Mouse (Mus musculus): ENCODE measurements at regions not wholly inside any gene's neighbourhood (a gene's known extent, or its start where the extent isn't known, plus 50 kb on each side); places are given as distances from the start of the nearest gene placed in this dataset.

DNA sequence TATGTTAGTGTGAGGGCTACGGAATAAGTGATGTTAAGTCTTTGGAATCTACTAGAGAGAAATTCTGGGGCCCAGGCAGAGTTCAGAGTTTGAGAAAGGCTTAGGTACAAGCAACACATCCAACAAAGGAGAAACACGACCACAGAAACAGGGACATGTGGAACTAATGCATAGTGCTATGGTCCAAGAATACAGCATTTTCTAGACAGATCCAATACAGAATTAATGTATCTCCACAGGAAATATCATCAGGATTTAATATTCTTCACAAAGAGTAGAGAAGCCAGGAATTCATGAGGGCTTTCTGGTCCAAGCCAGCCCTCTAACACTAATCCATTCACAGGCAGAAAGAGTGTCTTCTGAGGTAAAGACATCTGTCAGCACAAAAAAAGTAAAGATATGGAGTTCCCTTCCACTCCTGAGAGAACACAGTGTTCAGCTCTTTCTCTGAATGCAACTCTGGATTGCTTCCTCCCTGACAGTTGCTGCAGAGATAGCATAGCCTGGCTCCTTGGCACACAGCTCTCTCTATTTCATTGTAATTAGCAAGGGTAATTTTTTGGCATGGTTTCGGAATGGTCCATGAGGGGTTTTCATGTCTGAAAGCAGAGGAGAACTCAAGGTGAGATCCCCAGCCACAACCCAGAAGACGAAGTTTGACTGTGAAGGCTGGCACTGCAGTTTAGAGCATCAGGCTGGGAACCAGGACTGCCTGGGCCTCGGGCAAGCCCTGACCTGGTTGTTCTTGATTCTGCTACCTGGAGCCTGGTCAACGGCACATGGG, 161.1 kb upstream of the Mki67 start:
- ATAC-seq (replicated peaks; ENCODE audit: low FRiP score, poor library complexity, severe bottlenecking) = no peak

- ATAC-seq (replicated peaks; ENCODE audit: low FRiP score, poor library complexity, severe bottlenecking) = no peak
These were observed 162.6 kb upstream of the Mki67 start for GRCm38 (mm10) chr7:135878750-135879149.

GRCm38 (mm10) chr7:135880446-135880845, 164.3 kb upstream of the Mki67 start:
- no peak for ATAC-seq (replicated peaks; ENCODE audit: low FRiP score, poor library complexity, severe bottlenecking)

DNA sequence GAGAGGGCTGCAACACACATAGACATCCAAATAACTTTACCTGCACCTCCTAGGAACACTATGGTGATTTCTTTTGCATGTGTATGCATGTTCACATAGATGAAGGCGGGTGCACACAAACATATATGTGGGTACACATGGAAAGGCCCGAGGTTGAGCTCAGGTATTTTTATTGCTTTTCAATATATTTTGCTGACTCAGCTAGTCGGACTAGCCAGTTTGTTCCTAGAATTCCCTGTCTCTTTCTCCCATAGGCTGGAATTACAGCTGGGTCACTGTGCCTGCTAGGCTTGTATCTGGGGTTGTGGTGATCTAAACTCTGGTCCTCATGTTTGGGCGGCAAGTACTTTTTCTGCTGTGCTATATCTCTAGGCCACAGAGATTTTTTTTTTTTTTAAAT, 166.1 kb upstream of the Mki67 start:
- ATAC-seq (replicated peaks; ENCODE audit: low FRiP score, poor library complexity, severe bottlenecking) = no peak

DNA sequence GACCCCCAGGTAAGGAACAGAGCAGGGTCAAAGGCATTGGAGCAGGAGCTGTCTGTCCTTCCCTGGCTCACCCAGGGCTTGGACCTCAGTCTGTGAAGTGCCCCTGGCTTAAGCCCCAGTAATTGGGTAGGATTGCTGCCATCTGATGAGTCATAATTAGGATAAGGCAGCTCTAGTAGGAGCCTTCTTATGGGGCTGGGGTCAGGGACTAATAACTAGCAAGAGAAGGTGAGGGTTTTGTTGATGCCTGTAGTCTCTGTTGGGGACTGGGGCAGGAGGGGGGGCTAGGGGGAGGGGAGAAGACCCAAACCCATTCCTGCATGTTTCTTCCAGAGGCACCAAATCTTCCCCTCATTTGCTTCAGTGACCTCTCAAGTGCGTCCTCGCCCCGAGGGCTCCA, 172.4 kb upstream of the Mki67 start:
- ATAC-seq (replicated peaks; ENCODE audit: low FRiP score, poor library complexity, severe bottlenecking) = no peak

DNA sequence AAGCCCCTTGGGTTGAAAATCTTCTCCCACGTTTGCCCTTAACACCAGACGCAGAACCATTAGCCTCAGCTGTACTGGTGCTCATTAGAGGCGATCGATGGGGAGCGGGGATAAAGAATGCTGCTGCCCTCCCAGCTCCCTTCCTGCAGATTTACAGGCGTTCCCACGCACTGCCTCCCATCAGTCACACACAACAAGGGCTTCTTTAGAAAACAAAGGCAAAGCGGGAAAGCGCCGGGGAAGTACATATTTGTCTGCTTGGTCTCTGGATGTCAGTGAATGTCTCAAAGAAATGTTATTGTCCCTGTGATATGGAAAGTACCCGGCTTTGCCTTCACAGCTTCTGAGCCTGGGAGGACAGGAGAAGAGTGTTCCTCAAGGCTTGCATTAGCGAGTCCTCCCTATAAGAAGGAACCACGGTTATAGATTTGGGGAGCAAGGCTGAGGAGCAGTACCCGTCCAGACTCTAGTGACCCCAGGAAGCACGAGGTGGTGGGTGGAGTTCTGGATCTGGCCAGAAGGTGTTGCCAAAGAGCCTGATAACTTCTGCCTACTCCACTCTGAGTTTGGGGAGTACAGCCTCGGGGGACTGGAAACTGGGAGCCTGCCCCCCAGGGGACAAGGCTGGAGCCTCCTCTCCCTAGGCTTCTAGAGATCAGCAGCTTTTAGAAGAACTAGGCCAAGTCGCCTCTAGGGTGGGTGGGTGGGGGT, 173.0 kb upstream of the Mki67 start:
- ATAC-seq (replicated peaks; ENCODE audit: low FRiP score, poor library complexity, severe bottlenecking) = no peak

GRCm38 (mm10) chr7:135898876-135899275, 182.7 kb upstream of the Mki67 start:
- ATAC-seq (replicated peaks; ENCODE audit: low FRiP score, poor library complexity, severe bottlenecking) = no peak

GRCm38 (mm10) chr7:135899765-135900164, 183.6 kb upstream of the Mki67 start:
- ATAC-seq (replicated peaks; ENCODE audit: low FRiP score, poor library complexity, severe bottlenecking) = no peak

GRCm38 (mm10) chr7:135900861-135901321, 184.7 kb upstream of the Mki67 start:
- ATAC-seq (replicated peaks; ENCODE audit: low FRiP score, poor library complexity, severe bottlenecking) = no peak

DNA sequence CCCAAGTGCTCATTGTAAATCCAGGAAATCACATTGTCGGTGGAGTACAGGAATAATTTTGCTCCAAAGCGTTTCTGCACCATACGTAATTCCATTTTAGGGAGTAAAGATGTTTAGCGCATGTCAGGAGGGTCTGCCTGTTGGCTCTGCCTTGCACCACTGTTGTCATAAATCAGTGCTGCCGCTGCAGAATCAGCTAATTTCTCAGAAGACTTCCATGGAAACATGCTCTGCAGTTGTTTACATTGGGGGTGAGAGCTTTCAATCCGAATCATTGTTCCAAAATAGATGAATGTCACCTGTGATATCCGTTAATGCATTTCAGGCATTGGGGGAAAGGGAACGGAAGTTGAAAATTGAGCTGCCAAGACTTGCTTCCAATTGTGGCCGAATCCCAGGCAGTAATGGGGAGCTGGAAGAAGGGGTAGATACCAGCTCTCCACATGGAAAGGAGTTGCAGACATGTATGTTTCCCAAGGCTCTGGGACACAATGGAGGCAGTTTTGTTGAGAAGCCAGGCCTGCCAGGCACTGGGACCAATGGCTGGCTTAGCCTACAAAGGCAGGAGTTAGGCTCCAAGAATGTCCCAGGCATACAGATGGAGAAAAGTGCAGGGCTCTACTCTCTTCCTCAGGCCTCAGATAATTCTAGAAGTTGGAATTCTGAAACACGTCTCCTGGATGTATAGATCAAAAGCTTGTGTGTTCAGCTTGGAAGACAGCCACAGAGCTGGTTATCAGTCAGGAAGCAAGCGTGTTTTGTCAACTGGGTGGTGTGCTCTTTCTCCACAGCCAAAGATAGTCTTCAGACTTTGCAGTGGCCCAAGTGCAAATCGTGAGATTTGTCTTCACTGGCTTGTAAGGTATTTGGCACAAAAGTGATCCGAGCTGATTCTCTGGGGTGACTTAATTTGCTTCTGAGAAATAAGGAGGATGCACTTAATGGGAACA, 186.2 kb upstream of the Mki67 start:
- no peak for ATAC-seq (replicated peaks; ENCODE audit: low FRiP score, poor library complexity, severe bottlenecking)

DNA sequence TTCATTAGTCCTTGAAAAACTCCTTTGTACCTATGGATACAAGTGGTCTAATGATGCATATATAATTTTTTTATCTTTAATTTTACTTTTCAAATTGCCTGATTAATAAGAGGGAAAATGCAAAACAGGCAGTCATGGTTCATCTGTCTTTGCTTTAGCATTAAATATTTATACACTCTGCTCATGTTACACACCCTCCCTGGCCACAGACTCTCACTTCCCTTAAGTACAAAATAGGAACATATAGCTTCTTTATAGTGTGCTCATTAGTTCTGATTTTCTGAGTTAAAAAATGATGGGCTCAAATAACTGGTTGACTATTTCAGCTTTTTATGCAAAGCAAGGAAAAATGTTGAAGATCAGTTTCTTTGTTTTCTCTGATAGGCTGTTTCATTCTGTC, 195.2 kb upstream of the Mki67 start:
- ATAC-seq (replicated peaks; ENCODE audit: low FRiP score, poor library complexity, severe bottlenecking) = no peak

- ATAC-seq (replicated peaks; ENCODE audit: low FRiP score, poor library complexity, severe bottlenecking) = no peak
These were observed 197.9 kb upstream of the Mki67 start for GRCm38 (mm10) chr7:135913923-135914634.

- ATAC-seq (replicated peaks; ENCODE audit: low FRiP score, poor library complexity, severe bottlenecking) = no peak
These were observed 207.7 kb upstream of the Mki67 start for GRCm38 (mm10) chr7:135923876-135924275.

DNA sequence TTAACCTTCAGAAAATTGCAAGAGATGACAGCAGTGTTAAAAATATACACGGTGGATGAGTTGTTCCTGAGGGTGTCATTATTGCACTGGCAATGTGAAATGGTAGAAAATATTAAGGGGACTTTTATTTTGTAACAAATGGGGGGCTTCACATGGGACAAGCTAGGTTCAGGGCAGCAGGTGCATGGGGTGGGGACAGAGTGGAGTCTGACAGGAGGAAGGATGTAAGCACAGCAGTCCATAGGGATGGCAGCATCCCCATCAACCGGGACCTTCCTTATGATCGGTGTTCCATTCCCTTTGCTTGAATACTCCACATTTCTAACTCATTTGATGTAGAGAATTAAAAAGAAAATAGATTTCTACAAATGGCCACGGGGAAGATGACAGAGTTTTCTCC, 208.5 kb upstream of the Mki67 start:
- ATAC-seq (replicated peaks; ENCODE audit: low FRiP score, poor library complexity, severe bottlenecking) = no peak

- ATAC-seq (replicated peaks; ENCODE audit: low FRiP score, poor library complexity, severe bottlenecking) = 0 out of 2 replicates have a peak, but pooled peaks have one; percentile 43
These were observed 213.9 kb upstream of the Mki67 start for GRCm38 (mm10) chr7:135930091-135930490.

DNA sequence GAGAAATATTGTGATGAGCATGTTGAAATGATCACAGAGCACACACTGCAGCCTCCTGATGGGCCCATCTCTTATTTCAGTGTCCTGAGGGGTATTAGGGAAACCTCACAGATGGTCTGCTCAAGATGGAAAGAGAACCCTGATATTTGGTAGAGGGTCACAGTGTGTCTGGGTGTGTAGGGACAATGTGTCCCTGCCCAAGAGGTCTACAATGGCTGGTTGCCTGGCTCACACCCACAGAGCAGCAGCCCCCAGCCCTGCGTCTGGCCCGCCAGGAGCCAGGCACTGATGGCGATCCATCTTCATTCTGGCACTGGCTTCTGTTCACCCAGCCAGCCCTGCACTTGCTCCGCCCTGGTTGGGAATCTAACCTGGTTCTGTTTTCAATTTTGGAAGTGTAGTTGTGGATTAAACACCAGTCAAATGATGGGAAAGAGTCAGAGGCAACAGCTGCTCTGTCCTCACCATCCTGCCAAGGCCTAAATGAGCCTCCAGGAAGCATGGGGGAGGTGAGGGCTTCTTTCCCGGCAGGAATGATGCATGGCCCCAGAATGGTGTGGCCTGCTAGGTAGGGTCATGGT, 216.5 kb upstream of the Mki67 start:
- no peak for ATAC-seq (replicated peaks; ENCODE audit: low FRiP score, poor library complexity, severe bottlenecking)

- no peak for ATAC-seq (replicated peaks; ENCODE audit: low FRiP score, poor library complexity, severe bottlenecking)
These were observed 219.0 kb upstream of the Mki67 start for GRCm38 (mm10) chr7:135935180-135935579.

GRCm38 (mm10) chr7:135937465-135937864, 221.3 kb upstream of the Mki67 start:
- no peak for ATAC-seq (replicated peaks; ENCODE audit: low FRiP score, poor library complexity, severe bottlenecking)

DNA sequence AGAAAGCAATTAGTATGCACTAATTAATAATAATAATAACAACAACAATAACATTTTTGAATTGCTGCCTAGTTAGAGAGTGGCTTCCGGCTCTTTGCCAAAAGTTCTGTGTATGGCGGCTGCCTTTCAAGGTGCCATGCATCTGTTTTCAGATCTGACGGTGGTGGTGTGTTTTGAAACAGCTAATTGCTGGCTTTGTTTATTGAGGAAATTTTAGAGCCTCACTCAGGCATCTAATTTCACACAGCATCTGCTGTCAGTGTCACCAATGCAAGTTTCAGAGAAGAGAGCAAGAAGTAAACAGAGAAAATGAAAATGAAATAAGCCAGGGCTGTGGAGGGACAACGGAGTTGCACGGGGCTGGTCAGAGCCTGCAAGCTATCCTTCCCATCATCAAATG, 223.2 kb upstream of the Mki67 start:
- ATAC-seq (replicated peaks; ENCODE audit: low FRiP score, poor library complexity, severe bottlenecking) = no peak

Data from erythroblast, adult 5-6 weeks (primary cell).